Mouse (Mus musculus) liver, embryonic 14.5 days (tissue): ENCODE results near the gene Lao1. TPM values are rescaled to one million over a fixed set of nuclear protein-coding genes. Genes with fewer than 3 reads are reported as not detected.

Experiments used
- ATAC-seq: fragments of 200-750 bp; cut with Nextera tagmentation; 2 replicates; pipeline ENCODE4 v1.8.0; 2017; ENCODE audit warnings: moderate number of reproducible peaks, mild to moderate bottlenecking, moderate library complexity; ENCODE audit not compliant: insufficient read depth
- DNase-seq, 3 experiments: peaks; one replicate each; pipeline ENCODE4 v3.0.0-alpha.2; 2012 to 2013; ENCODE audit warnings: low read depth in 3 of 3, low spot score in 3 of 3
- H3K27ac ChIP-seq: fragments of 300-500 bp; sonication (generic); 2 replicates; pipeline ENCODE4 v1.5.1; 2014; ENCODE audit warnings: moderate library complexity, mild to moderate bottlenecking, control low read depth, inconsistent platforms
- H3K27me3 ChIP-seq: fragments of 300-500 bp; sonication (generic); 2 replicates; pipeline ENCODE4 v1.6.1; 2014; ENCODE audit warnings: mild to moderate bottlenecking, low read length, moderate library complexity; ENCODE audit not compliant: control insufficient read depth, insufficient read depth
- H3K36me3 ChIP-seq: fragments of 300-500 bp; sonication (generic); replicated peaks from 2 replicates; pipeline ENCODE4 v1.6.1; 2014; ENCODE audit warnings: low read depth; ENCODE audit not compliant: control insufficient read depth, insufficient read depth
- H3K4me1 ChIP-seq, 2 experiments: fragments of 200-500 bp in 1 of 2; fragments of 300-500 bp in 1 of 2; sonication (generic) in 1 of 2; replicated peaks; 2 replicates each; pipeline ENCODE4 v1.6.1; 2012 to 2014; ENCODE audit warnings: antibody characterized with exemption in 1 of 2, inconsistent platforms in 1 of 2, low read length in 1 of 2; ENCODE audit not compliant: control insufficient read depth in 2 of 2, insufficient read depth in 2 of 2
- H3K4me2 ChIP-seq: fragments of 300-500 bp; sonication (generic); 2 replicates; pipeline ENCODE4 v1.6.1; 2014; ENCODE audit warnings: low read depth, mild to moderate bottlenecking, control low read depth, moderate library complexity
- H3K4me3 ChIP-seq, 2 experiments: fragments of 200-500 bp in 1 of 2; fragments of 300-500 bp in 1 of 2; sonication (generic) in 1 of 2; 2 replicates each; pipeline ENCODE4 v1.5.1; 2012 to 2014; ENCODE audit warnings: low read depth in 2 of 2, low read length in 2 of 2, mild to moderate bottlenecking in 2 of 2, control low read depth in 1 of 2, inconsistent platforms in 1 of 2, moderate library complexity in 1 of 2; ENCODE audit not compliant: insufficient read depth in 1 of 2
- H3K9ac ChIP-seq: fragments of 300-500 bp; sonication (generic); replicated peaks from 2 replicates; pipeline ENCODE4 v1.6.1; 2014; ENCODE audit warnings: mild to moderate bottlenecking, control low read depth, moderate library complexity
- H3K9me3 ChIP-seq: fragments of 300-500 bp; sonication (generic); 2 replicates; pipeline ENCODE4 v1.6.1; 2016; ENCODE audit warnings: low read length, mixed read lengths; ENCODE audit not compliant: control insufficient read depth
- CTCF ChIP-seq: IDR thresholded peaks from 2 replicates; pipeline ENCODE4 v1.5.1; 2016; ENCODE audit warnings: antibody characterized with exemption, low read depth, control low read depth
- EP300 ChIP-seq: IDR thresholded peaks from 2 replicates; pipeline ENCODE4 v1.6.1; 2016; ENCODE audit warnings: antibody characterized with exemption, low read depth
- WGBS: fragments of 180-500 bp; shearing (Covaris S2); extraction: QIAGEN DNeasy Blood & Tissue Kit; methylation state at CpG from one replicate; pipeline ENCODE4 v1.1.7; 2014; ENCODE audit not compliant: insufficient replicate concordance; 5-methylcytosine and 5-hydroxymethylcytosine counted together
- polyA plus RNA-seq, 2 experiments: library from polyadenylated mRNA; depleted of rRNA in 1 of 2; stranded (reverse) in 1 of 2; unstranded in 1 of 2; fragments of >200 nt; fragmentation: Nextera tagmentation in 1 of 2; extraction: Ambion mirVana in 1 of 2; gene quantifications; 2 replicates each; pipeline versions ENCODE4 v1.2.1 to v1.2.3; 2012 to 2014

Gene Lao1
- polyA plus RNA-seq, 2 experiments: not detected

DNA sequence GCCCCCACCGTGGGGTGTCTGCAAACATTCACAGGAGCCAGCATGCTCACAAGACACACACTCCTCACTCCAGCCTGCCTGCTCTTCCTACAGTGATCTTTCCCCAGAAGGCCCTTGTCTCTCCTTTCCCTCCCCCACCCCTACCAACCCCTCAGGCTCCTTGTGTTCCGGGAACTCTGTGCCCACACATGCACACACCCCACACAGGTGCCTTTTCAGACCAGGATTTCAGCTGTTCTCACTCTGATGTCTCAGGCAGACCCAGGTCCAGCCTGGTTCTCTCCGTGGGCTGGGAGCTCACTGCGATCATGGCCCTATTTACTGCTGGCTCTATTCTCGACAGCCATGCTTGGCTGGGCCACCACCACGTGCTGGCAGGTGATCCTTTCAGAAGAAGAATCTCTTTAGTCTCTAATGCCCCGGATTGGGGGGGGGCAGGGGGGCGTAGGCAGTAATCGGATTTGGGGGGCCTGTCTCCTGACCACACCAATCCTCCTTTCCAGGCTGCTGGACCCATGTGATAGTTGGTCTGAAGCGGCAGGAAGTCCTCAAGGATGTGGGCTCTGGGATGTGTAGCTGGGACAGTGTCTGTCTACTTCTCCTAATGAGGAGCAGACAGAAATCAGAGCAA lies 49.8 kb downstream of the Lao1 start:
- Histone ChIP-seq H3K4me2 (no peak overlapping the region), H3K9ac (no peak overlapping the region), H3K9me3 (no peaks in the 10 kb centered on the region), H3K4me1 (peaks cover 16 to 31% of the 10 kb centered on the region in 2 experiments), H3K36me3 (no peaks in the 10 kb centered on the region), H3K27ac (no peak overlapping the region), H3K27me3 (peaks cover 3% of the 10 kb centered on the region; the same call in 1 of the 2 replicates), H3K4me3 (no peak overlapping the region)
- TF ChIP-seq CTCF (no peak), EP300 (no peak)
- WGBS: 63% methylated on average over 10 of the region's 10 CpGs
- ATAC-seq: no peak
- DNase-seq: no peak

- no peak for DNase-seq
- TF ChIP-seq EP300 (no peak), CTCF (no peak)
- no peak for ATAC-seq
- Histone ChIP-seq H3K27ac (0 out of 2 replicates have a peak overlapping the region, but pooled peaks have one; percentile 15), H3K4me2 (no peak overlapping the region), H3K9me3 (no peaks in the 10 kb centered on the region), H3K27me3 (peaks cover 3% of the 10 kb centered on the region; the same call in 1 of the 2 replicates), H3K4me1 (peaks cover 28 to 43% of the 10 kb centered on the region in 2 experiments), H3K36me3 (no peaks in the 10 kb centered on the region), H3K4me3 (no peak overlapping the region), H3K9ac (no peak overlapping the region)
- WGBS: 82% methylated on average over 5 of the region's 5 CpGs
Measured at GRCm38 (mm10) chr4:119013031-119013430, 51.7 kb downstream of the Lao1 start.

DNA sequence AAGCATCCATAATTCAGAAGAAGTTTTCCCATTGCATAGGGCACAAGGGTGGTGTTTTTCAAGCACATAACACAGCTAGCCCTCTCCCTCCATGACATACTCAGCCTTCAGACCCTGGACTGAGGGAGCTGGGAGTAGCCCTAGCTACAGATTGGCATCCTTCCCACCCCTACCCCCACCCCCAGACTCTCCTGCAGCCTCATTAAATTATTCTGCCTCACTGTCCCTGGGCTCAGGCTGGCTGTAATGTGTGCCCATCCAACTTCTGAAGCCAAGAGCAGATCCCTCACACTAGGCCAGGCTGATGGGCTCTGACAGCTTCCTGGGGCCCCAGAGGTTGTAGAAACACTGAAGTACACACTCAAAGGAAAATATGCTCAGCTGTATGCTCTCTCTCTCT lies 53.6 kb downstream of the Lao1 start:
- Histone ChIP-seq H3K4me2 (no peak overlapping the region), H3K9ac (peak overlapping the region; percentile 9; the same call in 1 of the 2 replicates), H3K27me3 (peaks cover 3% of the 10 kb centered on the region; the same call in 1 of the 2 replicates), H3K27ac (peak overlapping the region; percentile 53), H3K4me1 (peaks cover 39 to 52% of the 10 kb centered on the region in 2 experiments), H3K36me3 (no peaks in the 10 kb centered on the region), H3K9me3 (no peaks in the 10 kb centered on the region), H3K4me3 (no peak overlapping the region)
- no peak for ATAC-seq
- TF ChIP-seq CTCF (no peak), EP300 (no peak)
- DNase-seq: no peak

DNA sequence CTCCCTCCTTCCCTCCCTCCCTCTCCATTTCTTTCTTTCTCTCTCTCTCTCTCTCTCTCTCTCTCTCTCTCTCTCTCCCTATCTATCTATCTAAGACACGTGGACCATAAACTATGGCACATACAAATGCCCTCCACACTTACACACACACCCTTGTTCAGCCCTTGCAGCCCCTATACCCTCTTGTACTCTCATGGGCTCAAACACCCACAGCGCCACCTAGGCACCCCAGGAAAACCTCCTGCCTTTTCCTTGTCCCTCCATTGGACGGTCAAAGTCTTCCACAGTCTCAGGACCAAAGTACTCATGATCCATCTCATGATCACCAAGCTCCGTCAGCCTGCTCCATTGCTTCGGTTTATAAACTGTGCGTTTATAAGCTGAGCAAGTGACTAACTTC lies 54.2 kb downstream of the Lao1 start:
- H3K4me1 ChIP-seq: peaks cover 45 to 57% of the 10 kb centered on the region in 2 experiments
- ATAC-seq: no peak
- peak overlapping the region; percentile 53 for H3K27ac ChIP-seq

GRCm38 (mm10) chr4:119017078-119017477 lies 55.7 kb downstream of the Lao1 start:
- ATAC-seq: no peak
- peaks cover 51 to 65% of the 10 kb centered on the region in 2 experiments for H3K4me1 ChIP-seq

More for the DNA sequence above, 54.2 kb downstream of the Lao1 start:
- no peak for DNase-seq
- H3K9me3 ChIP-seq: no peaks in the 10 kb centered on the region
- peak; percentile 80 for TF ChIP-seq CTCF
- TF ChIP-seq EP300: no peak
- peaks cover 3% of the 10 kb centered on the region; the same call in 1 of the 2 replicates for H3K27me3 ChIP-seq
- H3K4me2 ChIP-seq: no peak overlapping the region
- 44% methylated on average over 6 of the region's 6 CpGs for WGBS
- no peak overlapping the region for H3K4me3 ChIP-seq
- no peaks in the 10 kb centered on the region for H3K36me3 ChIP-seq
- H3K9ac ChIP-seq: peak overlapping the region; percentile 47

More at GRCm38 (mm10) chr4:119017078-119017477, 55.7 kb downstream of the Lao1 start:
- no peaks in the 10 kb centered on the region for H3K9me3 ChIP-seq
- H3K4me2 ChIP-seq: no peak overlapping the region
- 91% methylated on average over 5 of the region's 5 CpGs for WGBS
- H3K9ac ChIP-seq: 0 out of 2 replicates have a peak overlapping the region, but pooled peaks have one; percentile 16
- no peak overlapping the region for H3K4me3 ChIP-seq
- H3K27ac ChIP-seq: peak overlapping the region; percentile 57
- TF ChIP-seq EP300: no peak
- TF ChIP-seq CTCF: no peak
- H3K27me3 ChIP-seq: no peaks in the 10 kb centered on the region
- DNase-seq: no peak
- H3K36me3 ChIP-seq: no peaks in the 10 kb centered on the region

Other genes starting within 250 kb of the Lao1 start
- not detected in 2 replicates for gene Olfr1340, start 241.4 kb upstream of the Lao1 start, polyA plus RNA-seq (2012; rRNA removed)
- gene Olfr1340, start 241.4 kb upstream of the Lao1 start, polyA plus RNA-seq (2014; fragmentation: Nextera tagmentation; extraction: Ambion mirVana): not detected in 2 replicates
- gene Olfr1339, start 229.4 kb upstream of the Lao1 start, polyA plus RNA-seq (2012; rRNA removed): not detected in 2 replicates
- not detected in 2 replicates for gene Olfr1339, start 229.4 kb upstream of the Lao1 start, polyA plus RNA-seq (2014; fragmentation: Nextera tagmentation; extraction: Ambion mirVana)
- gene Olfr1338, start 202.8 kb upstream of the Lao1 start, polyA plus RNA-seq (2012; rRNA removed): not detected in 2 replicates
- gene Olfr1338, start 202.8 kb upstream of the Lao1 start, polyA plus RNA-seq (2014; fragmentation: Nextera tagmentation; extraction: Ambion mirVana): not detected in 2 replicates
- not detected in 2 replicates for gene Olfr1337, start 179.0 kb upstream of the Lao1 start, polyA plus RNA-seq (2012; rRNA removed)
- not detected in 2 replicates for gene Olfr1337, start 179.0 kb upstream of the Lao1 start, polyA plus RNA-seq (2014; fragmentation: Nextera tagmentation; extraction: Ambion mirVana)
- not detected in 2 replicates for gene Olfr1335, start 151.6 kb upstream of the Lao1 start, polyA plus RNA-seq (2012; rRNA removed)
- gene Olfr1335, start 151.6 kb upstream of the Lao1 start, polyA plus RNA-seq (2014; fragmentation: Nextera tagmentation; extraction: Ambion mirVana): not detected in 2 replicates
- gene Olfr1333, start 125.3 kb upstream of the Lao1 start, polyA plus RNA-seq (2012; rRNA removed): not detected in 2 replicates
- not detected in 2 replicates for gene Olfr1333, start 125.3 kb upstream of the Lao1 start, polyA plus RNA-seq (2014; fragmentation: Nextera tagmentation; extraction: Ambion mirVana)
- not detected in 2 replicates for gene Olfr1331, start 96.9 kb upstream of the Lao1 start, polyA plus RNA-seq (2012; rRNA removed)
- gene Olfr1331, start 96.9 kb upstream of the Lao1 start, polyA plus RNA-seq (2014; fragmentation: Nextera tagmentation; extraction: Ambion mirVana): not detected in 2 replicates
- gene Olfr1330, start 73.0 kb upstream of the Lao1 start, polyA plus RNA-seq (2012; rRNA removed): not detected in 2 replicates
- gene Olfr1330, start 73.0 kb upstream of the Lao1 start, polyA plus RNA-seq (2014; fragmentation: Nextera tagmentation; extraction: Ambion mirVana): not detected in 2 replicates
- gene Olfr1329, start 44.1 kb upstream of the Lao1 start, polyA plus RNA-seq (2012; rRNA removed): not detected in 2 replicates
- not detected in 2 replicates for gene Olfr1329, start 44.1 kb upstream of the Lao1 start, polyA plus RNA-seq (2014; fragmentation: Nextera tagmentation; extraction: Ambion mirVana)
- gene Olfr1328, start 23.0 kb upstream of the Lao1 start, polyA plus RNA-seq (2012; rRNA removed): not detected in 2 replicates
- not detected in 2 replicates for gene Olfr1328, start 23.0 kb upstream of the Lao1 start, polyA plus RNA-seq (2014; fragmentation: Nextera tagmentation; extraction: Ambion mirVana)
- gene Slc2a1, start 147.1 kb downstream of the Lao1 start, polyA plus RNA-seq (2012; rRNA removed): 173 and 192 TPM in 2 replicates
- gene Slc2a1, start 147.1 kb downstream of the Lao1 start, polyA plus RNA-seq (2014; fragmentation: Nextera tagmentation; extraction: Ambion mirVana): 259 and 296 TPM in 2 replicates
- gene Zfp691, start 212.6 kb downstream of the Lao1 start, polyA plus RNA-seq (2012; rRNA removed): 2.6 and 3.3 TPM in 2 replicates
- gene Zfp691, start 212.6 kb downstream of the Lao1 start, polyA plus RNA-seq (2014; fragmentation: Nextera tagmentation; extraction: Ambion mirVana): 1.5 and 2.3 TPM in 2 replicates
- gene Ermap, start 228.4 kb downstream of the Lao1 start, polyA plus RNA-seq (2012; rRNA removed): 158 and 191 TPM in 2 replicates
- gene Ermap, start 228.4 kb downstream of the Lao1 start, polyA plus RNA-seq (2014; fragmentation: Nextera tagmentation; extraction: Ambion mirVana): 300 and 349 TPM in 2 replicates
- gene Svbp, start 233.7 kb downstream of the Lao1 start, polyA plus RNA-seq (2012; rRNA removed): 38.5 and 51.2 TPM in 2 replicates
- 116 and 123 TPM in 2 replicates for gene Svbp, start 233.7 kb downstream of the Lao1 start, polyA plus RNA-seq (2014; fragmentation: Nextera tagmentation; extraction: Ambion mirVana)